In the genomic region with DNA sequence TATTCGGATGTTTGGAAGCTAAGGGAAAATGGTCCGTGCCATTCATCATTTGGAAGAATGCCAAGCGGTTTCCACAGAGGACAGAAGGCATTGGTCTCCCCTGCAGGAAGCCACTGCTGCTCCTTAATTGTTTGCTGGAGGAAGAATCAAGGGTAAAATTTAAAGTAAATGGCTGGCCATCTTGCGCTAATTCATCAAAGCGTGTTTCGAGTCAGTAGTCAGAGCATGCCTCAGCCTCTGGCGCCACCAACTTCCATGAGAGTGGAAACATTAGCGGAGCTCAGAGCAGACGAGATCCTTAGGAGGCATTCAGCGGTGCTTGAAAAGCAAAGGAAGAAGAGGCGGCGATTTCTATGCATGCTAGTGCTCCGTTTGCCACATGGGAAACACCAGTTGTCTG, we compare ENCODE assay signal across 9 mouse cellular contexts.
DNase-seq lines count a peak whose midpoint lies in the region.
"Had no signal": no experiment of that assay in that cellular context is flagged by ENCODE, and none has a peak within 500 bp of the region (broad histone marks: within the 10 kb centered on the region; RNA-seq: fewer than 3 reads in every experiment).

No protein-coding gene starts in this region.

- DNase-seq in heart, adult 11 months: peak; percentile 78
- no peak for DNase-seq in heart, adult 9 months (ENCODE audit: low spot score in 2 of 2)
- peak; percentile 23 to 52 for DNase-seq in cerebellum, postnatal 4 days (ENCODE audit: low spot score in 2 of 2)
- peak; percentile 49 to 51 for DNase-seq in layer of hippocampus, postnatal 14 days (ENCODE audit: low spot score in 2 of 2)
- DNase-seq in right cerebral cortex, adult 2 months (ENCODE audit: low spot score in 2 of 2): peak; percentile 29 to 37
- DNase-seq in kidney, postnatal 36 days: no peak
- no peak for DNase-seq in spleen, adult 18-20 months
- DNase-seq in urinary bladder, adult 2 months (ENCODE audit: low spot score): no peak
- DNase-seq: lung, postnatal 4 days had no signal

Comparison
In these comparisons a context has a peak if more than half of its experiments do, and no peak if none do; other contexts are left out.
1. DNase-seq: peak in heart, adult 11 months (single experiment), cerebellum, postnatal 4 days (2 of 2), layer of hippocampus, postnatal 14 days (2 of 2) and right cerebral cortex, adult 2 months (2 of 2); none in heart, adult 9 months (0 of 2), kidney, postnatal 36 days (0 of 2), spleen, adult 18-20 months (0 of 2) and urinary bladder, adult 2 months (single experiment).